Comparison of ENCODE assay signal across 8 mouse cellular contexts in the genomic region with DNA sequence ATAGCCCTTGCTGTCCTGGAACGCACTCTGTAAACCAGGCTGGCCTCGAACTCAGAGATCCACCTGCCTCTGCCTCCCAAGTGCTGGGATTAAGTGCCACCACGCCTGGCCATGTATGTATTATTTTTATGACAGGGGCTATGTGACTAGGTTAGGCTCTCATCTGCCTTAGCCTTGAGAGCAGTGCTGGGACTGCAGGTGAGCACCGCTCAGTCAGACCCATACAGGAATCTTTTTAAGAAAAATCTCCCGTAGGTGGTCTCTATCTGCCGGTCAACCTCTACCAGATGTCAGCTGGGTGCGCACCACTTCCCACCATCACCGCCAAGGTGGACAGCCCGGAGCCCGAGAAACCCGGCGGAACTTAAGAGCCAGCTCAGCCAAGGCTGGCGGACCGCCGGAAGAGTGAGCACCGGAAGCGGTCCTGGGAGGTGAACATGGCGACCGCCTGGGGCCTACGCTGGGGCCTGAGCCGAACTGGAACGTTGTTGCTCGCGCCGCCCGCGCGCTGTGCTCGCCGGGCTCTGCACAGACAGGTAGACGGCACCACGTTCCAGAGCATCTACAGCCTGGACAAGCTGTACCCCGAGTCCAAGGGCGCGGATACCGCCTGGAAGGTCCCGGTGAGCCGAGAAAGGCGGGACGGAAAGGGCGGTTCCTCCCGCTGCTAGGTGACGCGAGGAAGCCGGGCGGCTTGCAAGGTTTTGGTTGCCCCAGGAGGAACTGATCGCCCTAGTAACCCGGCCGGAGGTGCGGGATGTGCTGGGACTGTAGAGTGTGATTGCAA. TPM values are rescaled to one million over a fixed set of nuclear protein-coding genes. Genes with fewer than 3 reads are reported as not detected.
DNase-seq lines count a peak whose midpoint lies in the region; ATAC-seq and TF ChIP-seq lines count a peak whose summit lies in the region.

A gene (plus strand): TSS at position 415 of the 787 bp plus-strand sequence.

- TF ChIP-seq RAD21 in MEL (IDR thresholded peaks at IDR 0.05; ENCODE audit: low read depth, low read length): no peak

- no peaks in the 10 kb centered on the region for H3K9me3 ChIP-seq in MEL (replicated peaks; ENCODE audit: insufficient read depth, low read length)
- no peaks in the 10 kb centered on the region for H3K9me3 ChIP-seq in forebrain, embryonic 16.5 days (ENCODE audit: control insufficient read depth, low read length)
- no peaks in the 10 kb centered on the region for H3K9me3 ChIP-seq in neural tube, embryonic 15.5 days (replicated peaks)

- H3K9ac ChIP-seq in MEL (ENCODE audit: control insufficient read depth, low read depth, low read length, poor library complexity, severe bottlenecking): peak within 1 kb of the TSS; percentile 94
- H3K9ac ChIP-seq in forebrain, embryonic 16.5 days (replicated peaks; ENCODE audit: low read depth, low read length): peak within 1 kb of the TSS; percentile 96
- H3K9ac ChIP-seq in neural tube, embryonic 15.5 days (replicated peaks): peak within 1 kb of the TSS; percentile 83

- TF ChIP-seq CTCF in MEL (IDR thresholded peaks at IDR 0.05 in 2 of 3, conservative IDR thresholded peaks at IDR 0.05 in 1 of 3; ENCODE audit: control insufficient read depth in 1 of 3, insufficient read depth in 1 of 3, low read depth in 2 of 3, low read length in 3 of 3, poor library complexity in 1 of 3, severe bottlenecking in 1 of 3): 0 out of 6 replicates have a peak, but pooled peaks of 1 of the 3 experiments have one; percentile 6
- no peak for TF ChIP-seq CTCF in lung, adult 2 months (IDR thresholded peaks at IDR 0.05; ENCODE audit: insufficient read depth, low read length)

- peak; percentile 95 to 97 for TF ChIP-seq POLR2A in MEL (IDR thresholded peaks at IDR 0.05; ENCODE audit: control insufficient read depth in 1 of 2, insufficient read depth in 1 of 2, low read depth in 1 of 2, low read length in 2 of 2, poor library complexity in 1 of 2)
- peak; percentile 75 for TF ChIP-seq POLR2A in lung, adult 2 months (IDR thresholded peaks at IDR 0.05; ENCODE audit: borderline replicate concordance, extremely low read depth, low read depth, low read length)

- H3K79me2 ChIP-seq in MEL (ENCODE audit: control insufficient read depth, insufficient read depth, low read length, poor library complexity): peaks cover 10% of the 10 kb centered on the region

- peaks cover 0 to 14% of the 10 kb centered on the region in 2 experiments; a peak in 2 of 4 replicates for H3K36me3 ChIP-seq in MEL (ENCODE audit: control insufficient read depth in 1 of 2, insufficient read depth in 2 of 2, low read length in 2 of 2)
- no peaks in the 10 kb centered on the region for H3K36me3 ChIP-seq in forebrain, embryonic 16.5 days (ENCODE audit: control insufficient read depth, insufficient read depth)
- H3K36me3 ChIP-seq in neural tube, embryonic 15.5 days: peaks cover 13% of the 10 kb centered on the region

- H3K27ac ChIP-seq in MEL (ENCODE audit: control insufficient read depth, low read depth, low read length): peak within 1 kb of the TSS; percentile 86
- H3K27ac ChIP-seq in forebrain, embryonic 16.5 days (ENCODE audit: low read length): peak within 1 kb of the TSS; percentile 84
- peak within 1 kb of the TSS; percentile 91 for H3K27ac ChIP-seq in neural tube, embryonic 15.5 days (replicated peaks)

- WGBS in forebrain, embryonic 16.5 days: 2% methylated on average over 50 of the region's 50 CpGs
- 4% methylated on average over 50 of the region's 50 CpGs for WGBS in lung, adult 2 months
- 3% methylated on average over 50 of the region's 50 CpGs for WGBS in neural tube, embryonic 15.5 days

- H3K4me1 ChIP-seq in MEL (ENCODE audit: control insufficient read depth in 1 of 2, insufficient read depth in 2 of 2, low read length in 2 of 2): peaks cover 2 to 21% of the 10 kb centered on the region in 2 experiments; a peak in 2 of 4 replicates
- peaks cover 19% of the 10 kb centered on the region for H3K4me1 ChIP-seq in forebrain, embryonic 16.5 days (replicated peaks; ENCODE audit: control insufficient read depth, insufficient read depth, low read length)
- H3K4me1 ChIP-seq in lung, adult 2 months (ENCODE audit: control insufficient read depth, insufficient read depth, low read length): peaks cover 9% of the 10 kb centered on the region
- H3K4me1 ChIP-seq in neural tube, embryonic 15.5 days: peaks cover 39% of the 10 kb centered on the region

- peak within 1 kb of the TSS; percentile 88 to 91 for H3K4me3 ChIP-seq in MEL (ENCODE audit: control insufficient read depth in 1 of 2, insufficient read depth in 1 of 2, low read depth in 2 of 2, low read length in 2 of 2)
- peak within 1 kb of the TSS; percentile 81 for H3K4me3 ChIP-seq in forebrain, embryonic 16.5 days (replicated peaks; ENCODE audit: low read length)
- peak within 1 kb of the TSS; percentile 98 for H3K4me3 ChIP-seq in lung, adult 2 months (replicated peaks; ENCODE audit: extremely low read depth, low read depth, low read length)
- H3K4me3 ChIP-seq in neural tube, embryonic 15.5 days (replicated peaks): peak within 1 kb of the TSS; percentile 86

- intact Hi-C loops in heart, postnatal 25 days (cut with DNase I): no loop called here

- TF ChIP-seq EP300 in MEL (IDR thresholded peaks at IDR 0.05; ENCODE audit: low read depth in 1 of 2, low read length in 2 of 2): peak in 1 of 2 experiments; percentile 44; a peak in 2 of 4 replicates

- peak within 1 kb of the TSS; percentile 87 for H3K4me2 ChIP-seq in forebrain, embryonic 16.5 days (ENCODE audit: low read length)
- H3K4me2 ChIP-seq in neural tube, embryonic 15.5 days: peak within 1 kb of the TSS; percentile 72

- DNase-seq in MEL (ENCODE audit: low read depth, low spot score): peak; percentile 96
- peak; percentile 87 for DNase-seq in cerebellum, adult 11-12 months
- DNase-seq in heart, postnatal 25 days (ENCODE audit: low spot score): peak; percentile 77
- peak; percentile 82 to 89 for DNase-seq in layer of hippocampus, adult 18-20 months (ENCODE audit: low spot score in 2 of 2)
- DNase-seq in lung, adult 2 months: peak; percentile 92
- DNase-seq in testis, postnatal 10 days (ENCODE audit: low spot score): peak; percentile 88

- H3K27me3 ChIP-seq in MEL (ENCODE audit: control insufficient read depth in 1 of 2, insufficient read depth in 2 of 2, low read length in 2 of 2): no peaks in the 10 kb centered on the region
- H3K27me3 ChIP-seq in forebrain, embryonic 16.5 days (replicated peaks; ENCODE audit: control insufficient read depth, insufficient read depth, low read length): no peaks in the 10 kb centered on the region
- H3K27me3 ChIP-seq in neural tube, embryonic 15.5 days (replicated peaks): no peaks in the 10 kb centered on the region

- peak; percentile 87 for ATAC-seq in forebrain, embryonic 16.5 days
- peak; percentile 89 for ATAC-seq in neural tube, embryonic 15.5 days (ENCODE audit: low FRiP score)

TF ChIP-seq in MEL, 35 proteins besides CTCF, POLR2A, EP300 and RAD21 (continues in another document):
- TF ChIP-seq ELF1 (IDR thresholded peaks at IDR 0.05; ENCODE audit: low read depth, low read length) (peak; percentile 83), SMC3 (IDR thresholded peaks at IDR 0.05; ENCODE audit: low read depth, low read length) (0 out of 2 replicates have a peak, but pooled peaks have one; percentile 19), TCF12 (IDR thresholded peaks at IDR 0.05; ENCODE audit: low read depth, low read length) (peak; percentile 90), E2F4 (IDR thresholded peaks at IDR 0.05; ENCODE audit: borderline replicate concordance, low read depth, low read length) (no peak), RCOR1 (IDR thresholded peaks at IDR 0.05; ENCODE audit: low read depth, low read length) (0 out of 2 replicates have a peak, but pooled peaks have one; percentile 24), TBP (IDR thresholded peaks at IDR 0.05; ENCODE audit: low read depth, low read length) (peak; percentile 93), ETS1 (IDR thresholded peaks at IDR 0.05; ENCODE audit: low read depth, low read length) (peak; percentile 44; the same call in 1 of the 2 replicates), MXI1 (IDR thresholded peaks at IDR 0.05; ENCODE audit: low read depth, low read length) (peak; percentile 93), KAT2A (conservative IDR thresholded peaks at IDR 0.05; ENCODE audit: low read depth, low read length) (peak; percentile 77), MAX (IDR thresholded peaks at IDR 0.05; ENCODE audit: low read length) (peak; percentile 66), ZC3H11A (IDR thresholded peaks at IDR 0.05; ENCODE audit: low read depth, low read length) (no peak), HCFC1 (IDR thresholded peaks at IDR 0.05; ENCODE audit: low read depth, low read length) (peak; percentile 97), GABPA (IDR thresholded peaks at IDR 0.05; ENCODE audit: low read depth, low read length) (0 out of 2 replicates have a peak, but pooled peaks have one; percentile 23), ZMIZ1 (IDR thresholded peaks at IDR 0.05; ENCODE audit: low read depth, low read length) (peak; percentile 81), POLR2AphosphoS2 (IDR thresholded peaks at IDR 0.05; ENCODE audit: low read length) (peak; percentile 94), ZKSCAN1 (IDR thresholded peaks at IDR 0.05; ENCODE audit: low read depth, low read length) (no peak; the same call in 1 of the 2 replicates), USF2 (IDR thresholded peaks at IDR 0.05; ENCODE audit: borderline replicate concordance in 1 of 2, insufficient read depth in 1 of 2, low read depth in 1 of 2, low read length in 2 of 2) (no peak), NRF1 (IDR thresholded peaks at IDR 0.05; ENCODE audit: insufficient read depth, low read depth, low read length, poor library complexity, severe bottlenecking) (peak; percentile 10; the same call in 1 of the 2 replicates), GATA1 (IDR thresholded peaks at IDR 0.05; ENCODE audit: low read depth, low read length) (no peak), POLR2AphosphoS5 (IDR thresholded peaks at IDR 0.05; ENCODE audit: borderline replicate concordance, low read depth, low read length) (no peak), UBTF (IDR thresholded peaks at IDR 0.05; ENCODE audit: borderline replicate concordance, insufficient read depth, low read depth, low read length) (peak; percentile 91; the same call in 1 of the 2 replicates), NELFE (IDR thresholded peaks at IDR 0.05; ENCODE audit: low read depth, low read length) (peak; percentile 92)

RNA-seq across cellular contexts. Expression of the gene that starts here (rescaled TPM):
- total RNA-seq in MEL (2012; rRNA removed): 132 and 137 TPM in 2 replicates
- 100 to 1,000 TPM in 1 of 2 experiments, not detected in 1; 137 TPM for polyA plus RNA-seq in MEL (2012; ENCODE audit: insufficient read depth in 1 of 2, insufficient read length in 2 of 2, low read depth in 1 of 2, low replicate concordance in 2 of 2, missing spikeins in 1 of 2)
- 158 and 176 TPM in 2 replicates for polyA plus RNA-seq in forebrain, embryonic 16.5 days (2015; fragmentation: Nextera tagmentation; extraction: Ambion mirVana)
- 100 to 1,000 TPM; 143 to 145 TPM for total RNA-seq in heart, postnatal 25 days (2021)
- total RNA-seq in layer of hippocampus, adult 18-20 months (2021): 100 to 1,000 TPM in 1 of 2 experiments, 10 to 100 TPM in 1; 97.7 to 102 TPM
- 52.3 and 80.8 TPM in 2 replicates for polyA plus RNA-seq in lung, adult 2 months (2012; rRNA removed)
- polyA plus RNA-seq in neural tube, embryonic 15.5 days (2015; fragmentation: Nextera tagmentation; extraction: Ambion mirVana): 175 and 183 TPM in 2 replicates

Comparison
In these comparisons a context has a peak if more than half of its experiments do, and no peak if none do; other contexts are left out.
1. Peak in every context shown above with its lines: DNase-seq, ATAC-seq, H3K4me3 ChIP-seq and H3K27ac ChIP-seq.